Mouse (Mus musculus) hindbrain, embryonic 16.5 days (tissue): ENCODE measurements around the gene Zbtb22. TPM values are rescaled to one million over a fixed set of nuclear protein-coding genes. Genes with fewer than 3 reads are reported as not detected.

ENCODE experiments used
- ATAC-seq: fragments of 200-750 bp; cut with Nextera tagmentation; 2 replicates; pipeline ENCODE4 v1.8.0; 2017; ENCODE audit warnings: moderate TSS enrichment, moderate library complexity
- H3K27ac ChIP-seq: fragments of 300-500 bp; sonication (generic); 2 replicates; pipeline ENCODE4 v1.5.1; 2014; ENCODE audit warnings: low read depth, mild to moderate bottlenecking, control low read depth, low read length, moderate library complexity
- H3K27me3 ChIP-seq: fragments of 300-500 bp; sonication (generic); replicated peaks from 2 replicates; pipeline ENCODE4 v1.6.1; 2014; ENCODE audit warnings: low read length; ENCODE audit not compliant: control insufficient read depth, insufficient read depth
- H3K36me3 ChIP-seq: fragments of 300-500 bp; sonication (generic); 2 replicates; pipeline ENCODE4 v1.6.1; 2014; ENCODE audit warnings: mild to moderate bottlenecking, low read length, moderate library complexity, mixed read lengths; ENCODE audit not compliant: control insufficient read depth, insufficient read depth
- H3K4me1 ChIP-seq: fragments of 300-500 bp; sonication (generic); 2 replicates; pipeline ENCODE4 v1.6.1; 2014; ENCODE audit warnings: low read depth, low read length; ENCODE audit not compliant: control insufficient read depth, insufficient read depth
- H3K4me2 ChIP-seq: fragments of 300-500 bp; sonication (generic); 2 replicates; pipeline ENCODE4 v1.6.1; 2014; ENCODE audit warnings: mild to moderate bottlenecking, low read length, control low read depth, moderate library complexity
- H3K4me3 ChIP-seq: fragments of 300-500 bp; sonication (generic); 2 replicates; pipeline ENCODE4 v1.5.1; 2014; ENCODE audit warnings: mild to moderate bottlenecking, low read length, control low read depth, moderate library complexity
- H3K9ac ChIP-seq: fragments of 300-500 bp; sonication (generic); 2 replicates; pipeline ENCODE4 v1.6.1; 2014; ENCODE audit warnings: low read depth, mild to moderate bottlenecking, control low read depth, low read length, moderate library complexity
- H3K9me3 ChIP-seq: fragments of 300-500 bp; sonication (generic); 2 replicates; pipeline ENCODE4 v1.6.1; 2014; ENCODE audit warnings: mild to moderate bottlenecking, low read length, moderate library complexity; ENCODE audit not compliant: control insufficient read depth
- WGBS: fragments of 180-500 bp; shearing (Covaris S2); extraction: QIAGEN DNeasy Blood & Tissue Kit; methylation state at CpG from one replicate; pipeline ENCODE4 v1.1.7; 2014; 5-methylcytosine and 5-hydroxymethylcytosine counted together
- polyA plus RNA-seq: library from polyadenylated mRNA; unstranded; fragments of >200 nt; fragmentation: Nextera tagmentation; extraction: Ambion mirVana; gene quantifications from 2 replicates; pipeline ENCODE4 v1.2.1, GENCODE M21; 2015

The Zbtb22 gene
- polyA plus RNA-seq, 1 experiment from 2014 or later: 16.2 TPM

GRCm38 (mm10) chr17:33910346-33911051 is 5.2 kb upstream of the Zbtb22 start:
- H3K9me3 ChIP-seq: no peaks in the 10 kb centered on the region
- peak overlapping the region; percentile 91 for H3K9ac ChIP-seq
- peaks cover 21% of the 10 kb centered on the region for H3K36me3 ChIP-seq
- H3K27ac ChIP-seq: no peak overlapping the region
- no peak for ATAC-seq
- H3K4me1 ChIP-seq: peaks cover 19% of the 10 kb centered on the region
- H3K4me2 ChIP-seq: peak overlapping the region; percentile 91
- H3K27me3 ChIP-seq: no peaks in the 10 kb centered on the region
- WGBS: 52% methylated on average over 11 of the region's 11 CpGs
- H3K4me3 ChIP-seq: peak overlapping the region; percentile 91

DNA sequence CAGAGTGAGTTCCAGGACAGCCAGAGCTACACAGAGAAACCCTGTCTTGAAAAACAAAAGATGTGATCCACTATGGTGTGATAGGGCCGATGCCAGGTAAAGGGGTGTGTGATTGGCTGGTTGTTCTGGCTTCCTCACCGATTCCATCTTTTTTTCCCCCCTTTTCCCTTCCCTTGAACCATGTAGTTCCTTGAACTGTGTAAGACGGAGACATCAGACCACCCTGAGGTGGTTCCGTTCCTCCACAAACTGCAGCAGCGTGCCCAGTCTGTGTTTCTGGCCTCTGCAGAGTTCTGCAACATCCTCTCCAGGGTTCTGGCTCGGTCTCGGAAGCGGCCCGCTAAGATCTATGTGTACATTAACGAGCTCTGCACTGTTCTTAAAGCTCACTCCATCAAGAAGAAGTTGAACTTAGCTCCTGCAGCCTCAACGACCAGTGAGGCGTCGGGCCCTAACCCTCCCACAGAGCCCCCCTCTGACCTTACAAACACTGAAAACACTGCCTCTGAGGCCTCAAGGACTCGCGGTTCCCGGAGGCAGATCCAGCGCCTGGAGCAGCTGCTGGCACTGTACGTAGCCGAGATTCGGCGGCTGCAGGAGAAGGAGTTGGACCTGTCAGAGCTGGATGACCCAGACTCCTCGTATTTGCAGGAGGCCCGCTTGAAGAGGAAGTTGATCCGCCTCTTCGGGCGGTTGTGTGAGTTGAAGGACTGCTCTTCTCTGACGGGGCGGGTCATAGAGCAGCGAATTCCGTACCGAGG is 4.5 kb upstream of the Zbtb22 start:
- Histone ChIP-seq H3K27me3 (no peaks in the 10 kb centered on the region), H3K4me2 (no peak overlapping the region), H3K27ac (no peak overlapping the region), H3K4me1 (peaks cover 19% of the 10 kb centered on the region), H3K36me3 (peaks cover 21% of the 10 kb centered on the region), H3K9me3 (no peaks in the 10 kb centered on the region), H3K4me3 (no peak overlapping the region), H3K9ac (no peak overlapping the region)
- ATAC-seq: no peak
- 91% methylated on average over 31 of the region's 31 CpGs for WGBS

DNA sequence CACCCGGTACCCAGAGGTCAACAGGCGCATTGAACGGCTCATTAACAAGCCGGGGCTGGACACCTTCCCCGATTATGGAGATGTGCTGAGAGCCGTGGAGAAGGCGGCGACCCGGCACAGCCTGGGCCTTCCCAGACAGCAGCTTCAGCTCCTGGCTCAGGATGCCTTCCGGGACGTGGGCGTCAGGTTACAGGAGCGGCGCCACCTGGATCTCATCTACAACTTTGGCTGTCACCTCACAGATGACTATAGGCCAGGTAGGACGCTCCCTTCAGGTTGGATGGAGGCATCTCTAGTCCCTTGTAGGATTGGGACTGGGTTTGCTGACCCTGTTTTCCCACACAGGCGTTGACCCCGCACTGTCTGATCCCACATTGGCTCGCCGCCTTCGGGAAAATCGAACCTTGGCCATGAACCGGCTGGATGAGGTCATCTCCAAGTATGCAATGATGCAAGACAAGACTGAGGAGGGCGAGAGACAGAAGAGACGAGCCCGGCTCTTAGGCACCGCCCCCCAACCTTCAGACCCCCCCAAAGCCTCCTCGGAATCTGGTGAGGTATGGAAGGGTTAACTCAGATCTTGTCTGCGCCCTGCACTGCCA is 3.8 kb upstream of the Zbtb22 start:
- 93% methylated on average over 28 of the region's 28 CpGs for WGBS
- no peak overlapping the region for H3K27ac ChIP-seq
- H3K4me3 ChIP-seq: no peak overlapping the region
- ATAC-seq: no peak
- H3K4me2 ChIP-seq: no peak overlapping the region
- peaks cover 21% of the 10 kb centered on the region for H3K36me3 ChIP-seq
- peaks cover 24% of the 10 kb centered on the region for H3K4me1 ChIP-seq
- no peaks in the 10 kb centered on the region for H3K27me3 ChIP-seq
- no peaks in the 10 kb centered on the region for H3K9me3 ChIP-seq
- H3K9ac ChIP-seq: no peak overlapping the region

GRCm38 (mm10) chr17:33913264-33913663 is 2.4 kb upstream of the Zbtb22 start:
- 88% methylated on average over 10 of the region's 10 CpGs for WGBS
- Histone ChIP-seq H3K4me2 (no peak overlapping the region), H3K27ac (no peak overlapping the region), H3K4me3 (no peak overlapping the region), H3K36me3 (peaks cover 21% of the 10 kb centered on the region), H3K9ac (no peak overlapping the region), H3K9me3 (no peaks in the 10 kb centered on the region), H3K27me3 (no peaks in the 10 kb centered on the region), H3K4me1 (peaks cover 21% of the 10 kb centered on the region)
- no peak for ATAC-seq

GRCm38 (mm10) chr17:33913905-33914304 is 1.8 kb upstream of the Zbtb22 start:
- H3K9me3 ChIP-seq: no peaks in the 10 kb centered on the region
- H3K4me1 ChIP-seq: peaks cover 23% of the 10 kb centered on the region
- H3K27ac ChIP-seq: no peak overlapping the region
- peaks cover 21% of the 10 kb centered on the region for H3K36me3 ChIP-seq
- WGBS: 93% methylated on average over 8 of the region's 8 CpGs
- no peak overlapping the region for H3K9ac ChIP-seq
- no peak overlapping the region for H3K4me3 ChIP-seq
- H3K4me2 ChIP-seq: no peak overlapping the region
- H3K27me3 ChIP-seq: 0 out of 2 replicates have a peak, but pooled peaks cover 3% of the 10 kb centered on the region
- ATAC-seq: no peak

GRCm38 (mm10) chr17:33914969-33915391 is 724 bp upstream of the Zbtb22 start:
- no peak overlapping the region; the same call in 1 of the 2 replicates for H3K4me3 ChIP-seq

DNA sequence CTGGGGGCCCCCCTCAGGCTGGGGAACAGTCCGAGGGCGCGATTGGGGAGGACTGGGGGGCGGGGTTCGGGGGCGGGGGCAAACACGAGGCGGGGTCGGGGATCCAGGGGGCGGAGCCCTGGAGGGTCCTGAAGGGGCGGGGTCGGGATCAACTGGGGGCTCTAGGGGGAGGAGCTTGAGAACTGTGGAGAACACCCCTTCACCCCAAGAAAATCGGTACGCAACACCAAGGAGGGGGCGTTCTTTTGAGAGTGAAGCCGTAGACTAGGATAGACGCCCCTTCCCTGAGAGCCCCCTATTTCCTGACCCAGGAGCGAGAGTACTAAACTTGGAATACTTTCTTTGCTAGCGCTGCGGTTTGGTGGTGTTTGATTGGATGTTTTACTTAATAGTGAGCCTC is 590 bp downstream of the Zbtb22 start:
- peak overlapping the region; percentile 57 for H3K4me2 ChIP-seq
- H3K9ac ChIP-seq: peak overlapping the region; percentile 75
- under 1% methylated on average over 20 of the region's 20 CpGs for WGBS
- H3K4me1 ChIP-seq: peaks cover 30% of the 10 kb centered on the region
- H3K27ac ChIP-seq: peak overlapping the region; percentile 87
- 0 out of 2 replicates have a peak, but pooled peaks cover 3% of the 10 kb centered on the region for H3K27me3 ChIP-seq
- no peaks in the 10 kb centered on the region for H3K9me3 ChIP-seq
- peak; percentile 2 for ATAC-seq
- peaks cover 21% of the 10 kb centered on the region for H3K36me3 ChIP-seq
- peak overlapping the region; percentile 60 for H3K4me3 ChIP-seq

More at GRCm38 (mm10) chr17:33914969-33915391, 724 bp upstream of the Zbtb22 start:
- WGBS: 66% methylated on average over 13 of the region's 13 CpGs
- no peak overlapping the region for H3K9ac ChIP-seq
- H3K9me3 ChIP-seq: no peaks in the 10 kb centered on the region
- peak overlapping the region; percentile 57 for H3K4me2 ChIP-seq
- H3K36me3 ChIP-seq: peaks cover 21% of the 10 kb centered on the region
- no peak overlapping the region for H3K27ac ChIP-seq
- H3K27me3 ChIP-seq: 0 out of 2 replicates have a peak, but pooled peaks cover 3% of the 10 kb centered on the region
- ATAC-seq: no peak
- H3K4me1 ChIP-seq: peaks cover 31% of the 10 kb centered on the region

GRCm38 (mm10) chr17:33916847-33917655 is 1.3 kb downstream of the Zbtb22 start:
- 70% methylated on average over 31 of the region's 31 CpGs for WGBS
- no peak overlapping the region for H3K27ac ChIP-seq
- H3K4me3 ChIP-seq: peak overlapping the region; percentile 60

More at GRCm38 (mm10) chr17:33916847-33917655, 1.3 kb downstream of the Zbtb22 start:
- H3K27me3 ChIP-seq: 0 out of 2 replicates have a peak, but pooled peaks cover 3% of the 10 kb centered on the region
- peak overlapping the region; percentile 75 for H3K9ac ChIP-seq
- ATAC-seq: no peak
- no peaks in the 10 kb centered on the region for H3K9me3 ChIP-seq
- H3K36me3 ChIP-seq: peaks cover 19% of the 10 kb centered on the region
- H3K4me2 ChIP-seq: peak overlapping the region; percentile 57
- peaks cover 30% of the 10 kb centered on the region for H3K4me1 ChIP-seq
